Mouse (Mus musculus): ENCODE data around the gene Prrt3.

The Prrt3 gene

DNA sequence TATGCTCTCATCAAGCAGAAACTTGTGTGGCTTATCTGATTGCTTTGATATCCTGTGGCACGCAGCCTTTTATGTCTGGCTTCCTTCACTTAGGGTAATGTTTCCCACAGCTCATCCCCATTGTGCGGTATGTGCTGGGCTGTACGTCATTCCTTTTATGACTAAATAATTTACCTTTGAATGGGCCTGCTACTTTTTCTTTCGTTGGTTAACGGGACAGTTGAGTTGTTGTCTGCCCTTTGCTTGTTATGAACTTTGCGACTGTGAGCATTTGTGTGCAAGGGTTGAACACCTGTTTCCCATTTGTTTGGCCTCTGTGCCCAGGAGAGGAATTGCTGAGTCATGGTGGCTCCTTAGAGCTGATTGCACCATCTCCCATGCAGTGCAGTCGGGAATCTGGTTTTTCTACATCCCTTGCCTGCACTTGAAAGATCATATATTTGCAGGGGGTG, 14.6 kb downstream of the Prrt3 start:
- peak; percentile 36 to 63 for DNase-seq

GRCm38 (mm10) chr6:113483729-113484128, 18.0 kb downstream of the Prrt3 start:
- DNase-seq: no peak

- DNase-seq: peak; percentile 97 to 98
These were observed 18.6 kb downstream of the Prrt3 start, which contains the start of gene Creld1 for GRCm38 (mm10) chr6:113483100-113483615. TSS of gene Creld1 (plus strand) at chr6:113483297.

DNA sequence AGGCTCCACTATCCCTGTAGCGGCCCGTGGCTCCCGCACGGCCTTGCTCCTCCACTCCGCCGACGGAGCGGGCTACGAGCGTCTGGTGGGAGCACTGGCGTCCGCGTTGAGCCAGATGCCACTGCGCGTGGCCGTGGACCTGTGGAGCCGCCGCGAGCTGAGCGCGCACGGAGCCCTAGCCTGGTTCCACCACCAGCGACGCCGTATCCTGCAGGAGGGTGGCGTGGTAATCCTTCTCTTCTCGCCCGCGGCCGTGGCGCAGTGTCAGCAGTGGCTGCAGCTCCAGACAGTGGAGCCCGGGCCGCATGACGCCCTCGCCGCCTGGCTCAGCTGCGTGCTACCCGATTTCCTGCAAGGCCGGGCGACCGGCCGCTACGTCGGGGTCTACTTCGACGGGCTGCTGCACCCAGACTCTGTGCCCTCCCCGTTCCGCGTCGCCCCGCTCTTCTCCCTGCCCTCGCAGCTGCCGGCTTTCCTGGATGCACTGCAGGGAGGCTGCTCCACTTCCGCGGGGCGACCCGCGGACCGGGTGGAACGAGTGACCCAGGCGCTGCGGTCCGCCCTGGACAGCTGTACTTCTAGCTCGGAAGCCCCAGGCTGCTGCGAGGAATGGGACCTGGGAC, 19.1 kb downstream of the Prrt3 start:
- DNase-seq: peak in 1 of 2 experiments; percentile 37

DNA sequence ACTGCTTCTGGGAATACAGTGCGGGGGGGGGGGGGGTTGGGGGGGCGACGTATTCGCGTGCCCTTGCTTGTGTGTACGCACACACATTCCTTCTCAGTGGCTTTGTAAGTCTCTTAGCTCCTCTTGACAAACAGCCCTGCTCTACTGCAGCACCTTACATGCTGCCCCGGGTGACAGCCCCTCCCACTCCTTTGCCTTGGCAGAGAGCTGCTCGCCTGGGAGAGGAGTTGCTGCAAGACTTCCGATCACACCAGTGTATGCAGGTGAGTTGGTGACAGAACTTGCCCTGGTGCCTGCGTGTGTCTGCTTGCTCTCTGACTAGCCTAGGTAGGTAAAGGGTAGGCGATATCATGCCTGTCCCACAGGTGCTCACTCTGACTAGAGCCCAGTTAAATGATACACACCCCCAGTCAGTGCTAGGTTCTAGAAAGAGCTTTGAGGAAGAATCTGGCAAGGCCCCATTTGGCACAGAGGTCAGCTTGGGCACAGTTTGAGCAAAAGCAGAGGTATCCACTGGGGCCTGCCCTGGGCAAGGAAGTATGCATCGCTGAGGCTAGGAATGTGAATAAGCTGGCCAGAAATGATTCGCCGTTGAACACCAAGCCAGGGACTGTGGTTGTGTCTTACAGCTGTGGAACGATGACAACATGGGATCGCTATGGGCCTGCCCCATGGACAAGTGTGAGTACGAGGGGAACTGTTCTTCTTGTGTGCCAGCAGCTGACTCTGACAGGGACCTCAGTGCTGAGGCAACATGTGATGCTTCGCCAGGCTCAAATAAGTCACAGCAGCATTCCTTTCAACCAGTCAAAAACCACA, 21.0 kb downstream of the Prrt3 start:
- peak; percentile 58 to 66 for DNase-seq

DNA sequence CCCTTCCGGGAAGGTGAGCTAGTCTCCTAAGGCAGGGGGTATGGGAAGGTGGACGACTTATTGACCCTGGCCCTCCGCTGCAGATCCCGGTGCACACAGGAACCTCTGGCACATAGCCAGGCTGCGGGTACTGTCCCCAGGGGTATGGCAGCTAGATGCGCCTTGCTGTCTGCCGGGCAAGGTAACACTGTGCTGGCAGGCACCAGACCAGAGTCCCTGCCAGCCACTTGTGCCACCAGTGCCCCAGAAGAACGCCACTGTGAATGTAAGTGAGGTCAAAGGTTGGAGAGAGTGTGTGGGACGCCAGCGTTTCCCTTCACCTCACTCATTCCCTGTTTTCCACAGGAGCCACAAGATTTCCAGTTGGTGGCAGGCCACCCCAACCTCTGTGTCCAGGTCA, 22.8 kb downstream of the Prrt3 start:
- no peak for DNase-seq

DNA sequence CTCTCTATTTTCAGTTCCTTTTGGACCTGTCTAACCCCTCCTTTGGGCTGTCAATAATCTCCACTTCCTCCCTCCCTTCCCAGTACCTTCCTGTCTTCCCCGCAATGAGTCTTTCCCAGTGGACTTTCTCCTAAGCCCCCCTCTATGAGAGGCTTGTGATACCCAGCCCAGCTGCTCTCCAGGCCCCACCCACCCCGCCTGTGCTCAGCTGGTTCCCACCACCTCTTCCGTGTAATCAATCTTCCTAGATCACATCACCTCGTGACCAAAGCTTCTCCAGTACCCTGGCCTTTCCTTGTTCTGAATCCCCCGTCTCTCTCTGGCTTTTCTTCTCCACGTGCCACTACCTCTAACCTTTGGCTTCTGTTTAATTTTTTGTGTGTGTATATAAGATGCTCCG, 24.4 kb downstream of the Prrt3 start:
- no peak for DNase-seq

DNA sequence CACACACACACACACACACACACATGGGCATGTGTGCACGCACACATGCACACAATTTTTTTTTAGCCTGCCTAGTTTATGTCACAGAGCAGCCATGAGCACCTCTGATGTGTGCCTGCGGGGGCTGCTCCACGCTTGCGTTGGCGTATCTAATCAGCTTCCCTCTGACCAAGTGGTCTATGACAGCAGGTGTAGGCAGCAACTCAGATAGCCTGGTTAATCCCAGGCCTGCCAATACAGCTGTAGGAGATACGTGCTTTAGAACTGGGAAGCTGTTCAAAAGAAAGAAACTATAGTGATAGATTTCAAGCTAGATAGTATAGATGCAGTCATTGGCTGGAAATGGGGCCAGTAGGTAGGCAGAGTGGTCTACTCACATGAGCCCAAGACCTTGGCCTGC, 28.0 kb downstream of the Prrt3 start:
- no peak for DNase-seq

GRCm38 (mm10) chr6:113473246-113473645, 28.5 kb downstream of the Prrt3 start:
- no peak for DNase-seq

DNA sequence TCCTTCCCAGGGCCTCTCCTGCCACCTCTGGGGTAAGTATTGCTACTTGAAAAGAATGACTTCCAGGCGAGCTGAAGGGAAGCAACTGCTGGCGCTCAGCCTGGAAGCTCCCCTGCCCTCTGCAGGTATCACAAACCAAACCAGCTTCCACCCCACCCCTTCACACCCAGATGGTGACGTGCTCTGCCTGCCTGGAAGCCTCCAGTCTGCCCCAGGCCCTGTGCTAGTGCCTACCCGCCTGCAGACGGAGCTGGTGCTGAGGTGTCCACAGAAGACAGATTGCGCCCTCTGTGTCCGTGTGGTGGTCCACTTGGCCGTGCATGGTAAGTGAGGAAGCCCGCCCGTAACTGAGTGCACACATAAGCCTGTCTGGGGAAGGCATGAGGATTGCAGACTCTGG, 29.7 kb downstream of the Prrt3 start:
- DNase-seq: no peak

- peak; percentile 72 to 77 for DNase-seq
These were observed 30.3 kb downstream of the Prrt3 start, which contains the start of gene Il17rc for GRCm38 (mm10) chr6:113471297-113471936. TSS of gene Il17rc (plus strand) at chr6:113471427.

DNA sequence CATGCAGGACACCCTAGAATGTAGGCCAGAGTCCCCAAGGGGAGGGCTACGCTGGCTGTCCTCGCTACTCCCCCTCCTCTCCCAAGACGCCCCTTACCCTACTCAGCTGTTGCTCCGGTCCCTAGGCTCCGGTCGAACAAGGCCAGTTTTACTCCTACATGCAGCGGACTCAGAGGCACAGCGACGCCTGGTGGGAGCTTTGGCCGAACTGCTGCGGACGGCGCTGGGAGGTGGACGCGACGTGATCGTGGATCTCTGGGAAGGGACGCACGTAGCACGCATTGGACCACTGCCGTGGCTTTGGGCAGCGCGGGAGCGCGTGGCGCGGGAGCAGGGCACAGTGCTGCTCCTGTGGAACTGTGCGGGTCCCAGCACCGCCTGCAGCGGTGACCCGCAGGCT, 32.3 kb downstream of the Prrt3 start:
- peak; percentile 67 to 80 for DNase-seq

DNA sequence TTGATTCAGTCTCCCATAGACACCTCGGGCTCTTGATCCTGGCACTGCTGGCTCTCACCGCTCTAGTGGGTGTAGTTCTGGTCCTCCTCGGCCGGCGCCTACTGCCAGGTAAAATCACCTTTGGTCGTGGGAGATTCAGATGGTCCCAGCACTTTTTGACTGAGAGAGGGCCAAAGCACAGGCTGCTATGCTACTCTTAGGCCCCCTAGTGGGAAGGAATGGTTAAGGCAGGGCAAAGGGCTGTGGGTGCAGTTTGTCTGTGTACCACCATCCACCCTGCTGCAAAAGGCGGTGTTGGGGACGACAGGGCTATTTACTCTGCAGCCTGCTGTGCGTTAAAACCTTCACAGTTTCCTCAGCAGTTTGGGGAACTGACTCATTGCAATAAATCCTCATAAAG, 32.7 kb downstream of the Prrt3 start:
- DNase-seq: peak; percentile 74 to 83

- no peak for DNase-seq
These were observed 33.2 kb downstream of the Prrt3 start for GRCm38 (mm10) chr6:113468512-113468911.

DNA sequence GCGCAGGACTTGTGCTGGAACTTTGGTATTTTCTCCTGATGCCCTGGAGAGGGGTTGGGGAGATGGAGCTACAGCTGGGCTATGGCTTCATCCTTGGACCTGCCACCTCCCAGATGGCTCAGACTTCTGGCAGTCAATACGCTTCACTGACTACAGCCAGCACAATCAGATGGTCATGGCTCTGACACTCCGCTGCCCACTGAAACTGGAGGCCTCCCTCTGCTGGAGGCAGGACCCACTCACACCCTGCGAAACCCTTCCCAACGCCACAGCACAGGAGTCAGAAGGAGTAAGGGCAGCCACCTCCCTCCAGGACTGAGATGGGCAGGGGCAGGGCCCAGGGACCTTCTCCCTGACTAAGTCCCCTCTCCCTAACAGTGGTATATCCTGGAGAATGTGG, 36.1 kb downstream of the Prrt3 start:
- DNase-seq: no peak

DNA sequence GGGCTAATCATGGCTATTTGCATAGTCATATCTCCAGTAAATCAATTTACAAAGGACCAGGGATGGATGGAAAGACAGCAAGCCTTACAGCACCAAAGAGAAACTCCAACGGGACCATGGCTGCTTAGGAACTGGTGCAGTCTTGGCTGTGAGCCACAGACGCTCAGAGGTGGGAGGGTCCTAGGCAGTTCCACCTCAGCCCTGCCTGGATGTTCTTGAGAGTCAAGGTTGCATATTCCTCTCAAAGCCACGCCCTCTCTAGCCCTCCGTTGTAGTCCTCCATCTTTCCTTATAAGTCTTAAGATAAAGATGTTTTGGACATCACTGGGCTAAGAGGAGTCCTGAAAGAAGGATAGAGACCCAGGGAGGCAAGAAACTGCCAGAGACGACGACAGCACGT, 37.7 kb downstream of the Prrt3 start:
- no peak for DNase-seq

DNA sequence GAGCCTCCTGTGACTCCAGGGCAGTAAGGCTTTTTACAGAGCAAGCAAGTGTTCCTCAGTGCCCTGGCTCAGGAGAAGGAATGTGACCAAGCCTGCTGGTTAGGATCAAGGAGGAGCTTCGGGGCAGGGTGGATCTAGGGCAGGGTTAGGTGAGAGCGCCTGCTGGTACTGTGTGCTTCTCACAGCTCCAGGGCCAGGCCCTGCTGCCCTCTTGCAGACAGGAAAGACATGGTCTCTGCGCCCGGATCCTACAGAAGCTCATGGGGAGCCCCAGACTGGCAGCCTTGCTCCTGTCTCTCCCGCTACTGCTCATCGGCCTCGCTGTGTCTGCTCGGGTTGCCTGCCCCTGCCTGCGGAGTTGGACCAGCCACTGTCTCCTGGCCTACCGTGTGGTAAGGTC, 43.1 kb downstream of the Prrt3 start:
- DNase-seq: peak; percentile 44 to 63

DNA sequence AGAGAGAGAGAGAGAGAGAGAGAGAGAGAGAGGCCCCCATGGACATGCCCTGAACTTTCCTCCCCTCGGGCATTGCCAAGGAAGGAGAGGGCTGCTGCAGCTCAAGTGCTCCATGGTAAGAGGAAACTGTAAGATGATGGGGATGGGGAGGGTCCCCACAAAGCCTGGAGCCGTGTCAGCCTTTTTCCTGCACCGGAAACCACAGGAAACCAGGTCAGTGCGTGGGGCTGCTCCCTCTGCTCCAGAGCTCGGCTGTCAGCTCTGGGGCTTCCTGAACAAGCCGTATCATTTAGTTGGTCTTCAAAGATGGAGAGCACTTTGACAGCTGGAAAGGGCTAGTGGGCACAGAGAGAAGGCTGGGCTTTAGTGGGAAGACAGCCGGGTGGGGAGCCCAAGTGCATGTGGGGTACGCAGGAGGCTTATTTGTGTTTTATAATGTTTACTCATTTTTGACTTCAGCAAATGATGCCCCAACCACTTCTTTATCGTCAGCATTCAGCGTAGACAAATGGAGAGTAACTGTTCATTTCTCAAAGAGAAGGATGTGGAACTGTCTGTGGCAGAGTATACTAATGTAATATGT, 43.7 kb downstream of the Prrt3 start, which contains the start of gene Il17re:
TSS of gene Il17re (plus strand) at position 533 of the 583 bp plus-strand sequence.
- no peak for DNase-seq

DNA sequence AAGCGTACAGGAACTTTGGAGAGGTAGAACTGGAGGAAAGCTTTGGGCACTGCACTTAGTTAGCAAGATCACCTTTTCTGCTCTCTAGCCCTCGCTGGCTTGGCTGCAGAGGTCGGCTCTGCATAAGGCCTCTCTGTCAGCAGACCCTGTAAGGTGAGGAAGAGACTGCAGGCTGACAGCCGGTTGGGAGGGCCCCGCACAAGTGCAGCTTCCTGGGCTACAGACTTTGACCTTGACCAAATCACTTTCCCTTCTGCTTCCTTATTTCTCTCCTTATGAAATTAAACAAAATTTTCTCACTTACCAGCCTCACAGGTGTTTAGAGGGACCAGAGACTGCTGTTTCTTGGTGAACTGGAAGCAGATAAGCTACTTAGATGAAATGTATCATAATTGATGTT, 46.7 kb downstream of the Prrt3 start:
- no peak for DNase-seq

DNA sequence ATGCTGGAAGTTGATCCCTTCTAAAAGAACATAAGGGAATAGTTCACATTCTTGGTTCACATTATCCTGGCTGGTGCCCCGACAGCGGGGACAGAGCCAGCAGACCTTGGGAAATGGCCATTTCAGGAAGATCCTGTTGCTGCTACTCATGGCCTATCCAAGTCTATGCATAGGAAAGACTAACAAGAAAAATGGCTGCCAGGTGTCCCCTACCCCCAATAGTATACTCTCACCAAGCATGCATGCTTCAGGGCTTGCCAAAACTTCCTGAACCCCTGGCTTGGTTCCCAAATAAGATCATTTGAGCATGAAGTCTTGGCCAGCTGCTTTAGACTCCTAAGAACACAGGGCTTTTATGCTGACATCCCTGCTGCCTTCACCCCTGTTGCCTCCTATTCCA, 49.9 kb downstream of the Prrt3 start:
- DNase-seq: peak in 1 of 2 experiments; percentile 35

- no peak for DNase-seq
These were observed 54.1 kb downstream of the Prrt3 start for GRCm38 (mm10) chr6:113447639-113448038.

DNA sequence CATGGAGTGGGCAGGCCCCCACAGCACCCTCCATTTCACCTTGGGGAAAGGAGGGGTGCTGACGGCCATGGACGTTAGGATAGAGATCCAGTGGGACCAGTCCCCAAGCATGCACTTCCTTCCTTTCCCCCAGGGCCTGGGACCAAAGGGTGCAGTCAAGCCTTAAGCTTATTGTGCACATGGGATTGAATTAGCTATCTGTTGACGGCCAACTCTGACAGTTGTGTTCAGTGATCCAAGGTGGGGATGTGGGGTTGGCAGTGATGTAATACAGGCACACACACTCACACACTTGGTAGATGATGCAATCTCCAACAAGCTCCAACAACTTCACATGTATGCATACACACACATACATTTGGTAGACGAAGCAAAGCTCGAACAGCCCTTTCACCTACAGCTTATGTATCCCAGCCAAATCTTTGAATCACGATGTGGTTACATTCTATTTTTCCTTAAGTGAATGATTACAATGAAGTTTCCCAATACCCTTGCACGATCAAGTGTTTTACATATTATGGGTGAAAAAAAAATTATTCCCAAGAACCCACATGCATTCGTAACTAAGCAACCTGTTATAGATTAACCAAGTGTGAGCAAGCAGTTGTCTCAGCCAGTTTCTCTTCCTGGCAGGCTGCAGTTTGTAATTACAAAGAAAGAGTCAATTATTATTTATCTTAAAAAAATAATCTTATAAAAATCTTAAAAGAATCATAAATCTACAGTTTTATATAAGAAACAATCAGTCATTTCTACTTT, 57.3 kb downstream of the Prrt3 start:
- peak in 1 of 2 experiments; percentile 55 for DNase-seq

Data from kidney, adult 8-10 months (tissue).